Mouse (Mus musculus): Measurements from ENCODE around the gene Nol9. TPM values are rescaled to one million over a fixed set of nuclear protein-coding genes. Genes with fewer than 3 reads are reported as not detected.
A peak's percentile ranks its signal among the peaks of the same experiment; 100 is the strongest.

Nol9 gene
- polyA plus RNA-seq, 1 experiment: 18.2 TPM

DNA sequence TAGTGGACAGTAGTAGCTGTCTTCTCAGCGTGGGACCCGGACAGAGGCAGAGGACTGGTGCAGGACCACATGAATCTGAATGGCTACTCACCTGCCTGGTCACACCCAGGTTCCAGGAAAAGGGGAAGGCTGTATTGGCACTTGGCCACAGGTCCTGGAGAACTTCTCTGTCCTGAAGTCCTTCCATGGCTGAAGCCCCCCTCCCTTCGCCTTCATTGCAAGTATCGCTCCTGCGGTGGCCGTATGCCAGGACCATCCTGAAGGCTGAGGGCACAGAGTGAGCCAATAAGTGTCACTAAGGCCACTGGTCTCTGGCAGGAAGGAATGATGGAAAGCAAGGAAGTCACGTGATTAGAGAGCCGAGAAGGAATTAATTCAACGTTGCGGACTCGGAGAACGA, 55.1 kb downstream of the Nol9 start:
- TF ChIP-seq CTCF (IDR thresholded peaks at IDR 0.05; ENCODE audit: insufficient read depth, low read length): no peak
- TF ChIP-seq POLR2A (IDR thresholded peaks at IDR 0.05; ENCODE audit: borderline replicate concordance, extremely low read depth, low read depth, low read length): no peak
- DNase-seq: no peak
- Histone ChIP-seq H3K4me3 (replicated peaks; ENCODE audit: extremely low read depth, low read depth, low read length) (no peak overlapping the region), H3K4me1 (ENCODE audit: control insufficient read depth, insufficient read depth, low read length) (0 out of 2 replicates have a peak, but pooled peaks cover 2% of the 10 kb centered on the region)
- whole genome bisulfite sequencing: 67% methylated on average over 12 of the region's 12 CpGs

DNA sequence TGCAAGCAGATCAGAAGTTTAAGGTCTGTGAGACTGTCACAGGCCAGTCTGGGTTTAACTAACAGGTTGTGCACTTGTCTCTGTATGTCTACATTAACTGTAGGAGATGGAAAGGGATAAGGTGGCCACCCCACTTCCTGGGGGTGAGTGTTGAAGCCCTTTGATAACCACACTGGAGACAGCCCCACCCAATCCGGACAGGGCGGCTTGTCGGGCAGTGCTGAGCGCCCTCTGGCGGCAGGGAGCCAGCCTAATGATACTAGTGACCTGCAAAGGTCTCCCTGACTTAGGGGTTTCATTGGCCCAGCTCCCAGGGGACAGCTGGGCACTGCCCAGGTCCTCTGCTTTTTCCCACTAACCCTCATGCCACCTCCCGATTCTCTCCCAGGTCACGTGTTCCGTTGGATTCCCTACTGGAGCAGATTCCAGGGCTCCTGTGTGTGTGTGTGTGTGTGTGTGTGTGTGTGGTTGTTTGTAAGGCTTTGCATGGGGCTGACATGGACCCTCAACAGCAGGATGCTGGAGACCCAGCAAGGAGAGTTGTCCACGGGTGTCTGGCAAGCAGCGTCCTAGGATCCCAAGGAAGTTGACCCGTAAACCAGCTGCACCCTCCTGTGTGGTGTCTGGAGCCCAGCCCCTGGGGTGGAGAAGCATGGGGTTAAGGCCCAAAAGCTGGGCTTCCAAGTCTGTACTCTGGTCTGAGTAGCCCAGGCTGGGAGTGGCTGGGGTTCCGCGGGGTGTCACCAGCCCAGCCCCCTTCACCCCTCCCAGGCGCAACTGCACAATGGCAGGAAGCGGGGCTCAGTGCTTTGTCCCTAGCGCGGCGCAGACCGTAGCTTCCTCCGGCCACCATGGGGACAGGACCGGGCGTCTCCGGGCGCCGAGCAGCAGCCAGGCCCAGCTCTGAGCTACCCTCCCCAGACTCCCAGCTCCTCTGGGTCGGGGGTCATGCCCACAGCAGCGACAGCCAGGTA, 57.1 kb downstream of the Nol9 start:
- Histone ChIP-seq H3K4me1 (ENCODE audit: control insufficient read depth, insufficient read depth, low read length) (peaks cover 11% of the 10 kb centered on the region), H3K4me3 (replicated peaks; ENCODE audit: extremely low read depth, low read depth, low read length) (peak overlapping the region; percentile 86)
- DNase-seq: peak; percentile 85
- WGBS: 23% methylated on average over 27 of the region's 27 CpGs
- TF ChIP-seq CTCF (IDR thresholded peaks at IDR 0.05; ENCODE audit: insufficient read depth, low read length): peak; percentile 76
- TF ChIP-seq POLR2A (IDR thresholded peaks at IDR 0.05; ENCODE audit: borderline replicate concordance, extremely low read depth, low read depth, low read length): peak; percentile 43; the same call in 1 of the 2 replicates

DNA sequence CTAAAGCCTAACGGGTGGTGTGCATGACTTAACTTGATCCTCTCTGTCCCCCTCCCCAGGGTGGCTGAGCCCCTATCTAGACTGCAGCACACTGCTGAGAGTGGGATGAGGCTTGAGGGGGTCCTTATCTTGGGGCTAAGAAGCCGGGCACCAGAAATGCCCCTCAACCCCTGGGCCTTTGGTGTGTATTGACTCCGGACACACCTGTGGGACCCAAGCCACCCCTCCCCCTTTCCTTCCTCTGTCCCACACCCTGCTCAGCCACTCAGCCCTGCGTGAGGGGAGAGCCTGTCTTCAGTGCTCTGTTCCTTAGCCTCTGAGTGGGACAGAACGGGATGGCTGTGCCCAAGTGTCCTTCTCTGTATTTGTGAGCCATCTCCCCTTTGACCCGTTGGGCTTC, 57.8 kb downstream of the Nol9 start:
- no peak for DNase-seq
- peak overlapping the region; percentile 86 for H3K4me3 ChIP-seq (replicated peaks; ENCODE audit: extremely low read depth, low read depth, low read length)
- no peak for TF ChIP-seq CTCF (IDR thresholded peaks at IDR 0.05; ENCODE audit: insufficient read depth, low read length)
- TF ChIP-seq POLR2A (IDR thresholded peaks at IDR 0.05; ENCODE audit: borderline replicate concordance, extremely low read depth, low read depth, low read length): no peak
- H3K4me1 ChIP-seq (ENCODE audit: control insufficient read depth, insufficient read depth, low read length): peaks cover 15% of the 10 kb centered on the region
- WGBS: 29% methylated on average over 6 of the region's 6 CpGs

DNA sequence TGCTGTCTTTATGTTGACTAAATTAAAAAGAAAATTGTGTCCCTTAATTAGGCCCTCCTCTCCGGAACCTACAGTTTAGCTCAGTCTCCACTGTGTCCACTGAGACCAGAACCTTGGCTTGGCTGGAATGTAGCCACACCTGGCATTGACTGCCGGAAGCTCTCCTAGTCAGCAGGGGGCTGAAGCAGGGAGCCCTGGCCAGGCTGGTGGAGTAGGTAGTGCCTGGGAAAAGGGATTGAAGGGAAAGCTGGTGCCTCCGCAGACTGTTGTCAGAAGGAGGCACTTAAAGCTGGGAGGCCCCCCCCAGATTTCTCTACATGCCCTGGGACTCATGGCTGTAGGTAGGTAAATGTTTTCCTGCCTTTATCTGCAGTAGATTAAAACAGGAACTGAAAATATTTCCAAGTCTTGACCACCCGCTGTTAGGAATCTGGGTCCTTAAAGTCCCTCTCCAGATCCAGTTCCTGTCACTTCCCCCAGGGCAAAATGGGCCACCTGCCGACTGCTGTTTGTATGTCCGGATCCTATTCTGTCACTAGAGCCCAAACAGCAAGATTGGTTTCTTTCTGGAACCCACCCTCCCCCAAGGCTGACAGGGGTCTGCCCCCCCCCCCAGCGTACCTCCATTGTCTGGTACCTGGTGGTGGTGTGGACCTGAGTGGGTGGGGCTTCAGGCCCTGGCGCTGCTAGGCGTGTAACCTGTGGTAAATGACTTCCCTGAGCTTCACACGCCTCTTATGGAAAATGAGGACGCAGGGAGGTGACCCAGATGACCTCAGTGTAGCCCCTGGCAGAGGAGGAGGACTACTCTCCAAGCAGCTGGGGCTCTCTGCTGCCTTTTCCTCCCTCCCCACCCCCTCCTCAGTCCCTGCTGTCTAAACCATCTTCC, 59.0 kb downstream of the Nol9 start:
- peak; percentile 46 for DNase-seq
- no peak for TF ChIP-seq POLR2A (IDR thresholded peaks at IDR 0.05; ENCODE audit: borderline replicate concordance, extremely low read depth, low read depth, low read length)
- TF ChIP-seq CTCF (IDR thresholded peaks at IDR 0.05; ENCODE audit: insufficient read depth, low read length): no peak
- Histone ChIP-seq H3K4me1 (ENCODE audit: control insufficient read depth, insufficient read depth, low read length) (peaks cover 15% of the 10 kb centered on the region), H3K4me3 (replicated peaks; ENCODE audit: extremely low read depth, low read depth, low read length) (peak overlapping the region; percentile 32)
- 28% methylated on average over 11 of the region's 11 CpGs for WGBS

DNA sequence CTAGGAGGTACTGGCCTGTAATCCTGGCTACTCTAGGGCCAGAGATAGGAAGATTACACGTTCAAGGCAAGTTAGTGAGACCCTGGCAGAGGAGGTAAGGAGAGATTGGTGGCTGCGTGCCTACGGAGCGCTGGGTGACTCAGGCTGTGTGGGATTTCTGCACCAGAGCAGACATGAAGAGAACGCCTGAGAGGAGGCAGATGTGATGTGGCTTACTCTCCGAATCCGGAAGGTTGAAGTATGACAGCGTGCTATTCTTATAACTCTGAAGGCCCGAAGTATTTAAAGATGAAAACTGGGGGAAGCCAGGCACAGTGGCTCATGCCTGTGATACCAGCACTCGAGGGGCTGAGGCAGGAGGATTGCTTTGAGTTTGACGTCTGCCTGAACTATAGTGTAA, 61.4 kb downstream of the Nol9 start:
- Histone ChIP-seq H3K4me3 (replicated peaks; ENCODE audit: extremely low read depth, low read depth, low read length) (no peak overlapping the region), H3K4me1 (ENCODE audit: control insufficient read depth, insufficient read depth, low read length) (peaks cover 15% of the 10 kb centered on the region)
- DNase-seq: no peak
- TF ChIP-seq POLR2A (IDR thresholded peaks at IDR 0.05; ENCODE audit: borderline replicate concordance, extremely low read depth, low read depth, low read length) (no peak), CTCF (IDR thresholded peaks at IDR 0.05; ENCODE audit: insufficient read depth, low read length) (no peak)
- WGBS: 46% methylated on average over 11 of the region's 11 CpGs

DNA sequence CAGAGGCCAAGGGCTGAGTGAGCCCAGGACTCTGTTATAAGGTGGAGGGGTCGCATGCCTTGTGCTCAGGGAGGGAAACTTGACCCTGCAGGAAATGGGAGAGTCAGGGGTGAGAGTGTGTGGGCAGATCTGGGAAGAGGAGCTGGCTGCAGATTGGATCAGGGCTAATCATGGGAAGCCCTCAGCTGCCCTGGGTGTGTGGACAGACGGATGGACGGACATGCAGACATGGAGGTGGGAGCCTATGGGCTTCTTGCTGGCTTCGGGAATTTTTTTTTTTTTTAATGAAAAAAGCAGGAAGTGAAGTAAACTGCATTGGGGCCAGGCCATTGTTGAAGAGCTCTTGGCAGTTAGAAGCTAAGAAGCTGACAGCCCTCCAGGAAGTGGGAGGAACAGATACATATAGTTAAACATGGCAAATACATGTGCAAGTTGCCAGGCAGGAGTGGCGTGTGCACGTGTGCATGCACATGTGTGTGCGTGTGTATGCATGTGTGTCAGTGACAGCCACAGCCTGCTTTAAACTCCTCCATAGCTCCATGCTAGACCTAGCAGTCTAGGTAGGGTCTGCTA, 62.0 kb downstream of the Nol9 start:
- DNase-seq: no peak
- WGBS: 28% methylated on average over 7 of the region's 7 CpGs
- no peak overlapping the region for H3K4me3 ChIP-seq (replicated peaks; ENCODE audit: extremely low read depth, low read depth, low read length)
- TF ChIP-seq CTCF (IDR thresholded peaks at IDR 0.05; ENCODE audit: insufficient read depth, low read length): no peak
- no peak for TF ChIP-seq POLR2A (IDR thresholded peaks at IDR 0.05; ENCODE audit: borderline replicate concordance, extremely low read depth, low read depth, low read length)
- H3K4me1 ChIP-seq (ENCODE audit: control insufficient read depth, insufficient read depth, low read length): peaks cover 13% of the 10 kb centered on the region

DNA sequence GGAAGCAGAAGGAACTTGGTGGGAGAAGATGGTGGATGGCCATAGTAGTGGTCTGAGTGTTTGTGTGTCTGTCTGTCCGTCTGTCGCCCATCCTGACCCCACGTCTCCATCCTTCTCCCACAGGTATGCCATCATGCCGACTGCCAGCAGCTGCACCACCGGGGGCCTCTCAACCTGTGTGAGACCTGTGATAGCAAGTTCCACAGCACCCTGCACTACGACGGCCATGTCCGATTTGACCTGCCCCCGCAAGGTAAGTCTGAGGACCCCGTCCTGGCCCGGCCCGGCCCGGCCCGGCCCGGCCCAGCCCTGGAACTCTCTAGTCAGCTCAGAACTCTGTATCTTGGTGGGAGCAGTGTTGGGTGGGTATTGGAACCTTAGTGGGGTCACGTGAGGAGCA, 62.8 kb downstream of the Nol9 start:
- no peak for TF ChIP-seq POLR2A (IDR thresholded peaks at IDR 0.05; ENCODE audit: borderline replicate concordance, extremely low read depth, low read depth, low read length)
- no peak for TF ChIP-seq CTCF (IDR thresholded peaks at IDR 0.05; ENCODE audit: insufficient read depth, low read length)
- Histone ChIP-seq H3K4me3 (replicated peaks; ENCODE audit: extremely low read depth, low read depth, low read length) (no peak overlapping the region), H3K4me1 (ENCODE audit: control insufficient read depth, insufficient read depth, low read length) (peaks cover 13% of the 10 kb centered on the region)
- 93% methylated on average over 16 of the region's 16 CpGs for WGBS
- DNase-seq: no peak

DNA sequence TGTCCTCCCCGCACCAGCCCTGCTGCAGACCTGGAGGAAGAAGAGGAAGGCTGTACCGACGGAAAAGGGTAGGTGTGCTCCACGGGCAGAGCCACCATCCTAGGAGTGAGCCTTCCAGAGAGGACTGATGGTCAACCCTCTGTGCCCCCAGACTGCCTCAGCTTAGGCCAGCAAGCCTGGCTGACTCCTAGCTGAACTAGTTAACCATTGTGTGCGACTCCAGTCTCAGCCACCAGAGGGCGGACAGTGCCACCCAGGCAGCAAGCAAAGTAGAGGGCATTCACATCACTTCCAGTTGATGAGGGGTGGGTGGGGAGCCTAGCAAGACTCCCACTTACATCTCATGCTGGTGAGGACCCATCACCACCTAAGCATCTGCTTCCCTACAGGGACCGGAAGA, 63.9 kb downstream of the Nol9 start:
- no peak overlapping the region for H3K4me3 ChIP-seq (replicated peaks; ENCODE audit: extremely low read depth, low read depth, low read length)
- WGBS: 50% methylated on average over 7 of the region's 7 CpGs
- H3K4me1 ChIP-seq (ENCODE audit: control insufficient read depth, insufficient read depth, low read length): peaks cover 13% of the 10 kb centered on the region
- DNase-seq: peak; percentile 78
- TF ChIP-seq POLR2A (IDR thresholded peaks at IDR 0.05; ENCODE audit: borderline replicate concordance, extremely low read depth, low read depth, low read length) (no peak), CTCF (IDR thresholded peaks at IDR 0.05; ENCODE audit: insufficient read depth, low read length) (peak; percentile 88)

DNA sequence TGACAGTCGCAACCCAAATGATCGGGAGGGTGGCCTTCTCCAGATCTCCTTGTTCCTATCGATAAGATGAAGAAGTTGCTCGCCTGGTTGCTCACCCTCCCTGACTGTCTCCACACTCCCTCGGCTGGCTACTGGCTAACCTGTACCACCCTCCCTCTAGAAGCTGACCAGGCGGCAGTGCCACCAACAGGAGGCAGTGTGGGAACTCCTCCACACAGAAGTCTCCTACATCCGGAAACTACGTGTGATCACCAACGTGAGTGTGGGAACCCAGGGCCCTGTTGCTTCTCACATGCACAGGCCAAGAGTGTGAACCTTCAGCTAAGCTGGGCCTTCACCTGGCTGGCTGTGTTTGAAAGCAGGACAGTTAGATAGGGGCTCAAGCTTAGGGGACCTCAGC, 67.6 kb downstream of the Nol9 start:
- no peaks in the 10 kb centered on the region for H3K4me1 ChIP-seq (ENCODE audit: control insufficient read depth, insufficient read depth, low read length)
- DNase-seq: no peak
- TF ChIP-seq CTCF (IDR thresholded peaks at IDR 0.05; ENCODE audit: insufficient read depth, low read length) (peak; percentile 9; the same call in 1 of the 2 replicates), POLR2A (IDR thresholded peaks at IDR 0.05; ENCODE audit: borderline replicate concordance, extremely low read depth, low read depth, low read length) (no peak)
- 69% methylated on average over 9 of the region's 9 CpGs for WGBS
- H3K4me3 ChIP-seq (replicated peaks; ENCODE audit: extremely low read depth, low read depth, low read length): no peak overlapping the region
